Mouse (Mus musculus) urinary bladder, postnatal 4 days (tissue): ENCODE data around the gene Mecom.
"Not testable (repeated sequence)": the region's sequence is repeated elsewhere in the genome, so short reads cannot be mapped to it uniquely, and the experiment has no call there.

Experiments
- DNase-seq, 2 experiments: peaks; one replicate each; pipeline ENCODE4 v3.0.0; 2021 to 2022; ENCODE audit warnings: low spot score in 2 of 2

Gene Mecom

DNA sequence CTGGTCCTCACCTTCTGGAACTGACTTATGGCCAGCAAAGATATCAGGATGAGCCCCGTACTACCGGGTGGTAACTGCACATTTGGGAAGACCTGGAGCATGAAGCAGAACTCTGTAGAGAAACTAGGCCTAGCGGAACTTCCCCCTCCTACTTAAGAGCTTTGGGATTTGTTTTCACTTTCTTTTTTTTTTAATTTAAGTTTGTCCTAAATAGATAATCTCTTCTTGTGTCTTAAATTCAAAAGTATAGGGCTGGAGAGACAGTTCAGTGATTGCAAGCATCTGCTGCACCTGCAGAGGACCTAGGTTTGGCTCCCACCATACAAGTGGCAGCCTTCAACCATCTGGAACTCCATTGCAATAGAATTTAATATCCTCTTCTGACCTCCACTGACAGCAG, at the start of gene Mecom:
Gene Mecom (minus strand): TSS at position 101 of the 400 bp plus-strand sequence.
- DNase-seq: no peak

DNA sequence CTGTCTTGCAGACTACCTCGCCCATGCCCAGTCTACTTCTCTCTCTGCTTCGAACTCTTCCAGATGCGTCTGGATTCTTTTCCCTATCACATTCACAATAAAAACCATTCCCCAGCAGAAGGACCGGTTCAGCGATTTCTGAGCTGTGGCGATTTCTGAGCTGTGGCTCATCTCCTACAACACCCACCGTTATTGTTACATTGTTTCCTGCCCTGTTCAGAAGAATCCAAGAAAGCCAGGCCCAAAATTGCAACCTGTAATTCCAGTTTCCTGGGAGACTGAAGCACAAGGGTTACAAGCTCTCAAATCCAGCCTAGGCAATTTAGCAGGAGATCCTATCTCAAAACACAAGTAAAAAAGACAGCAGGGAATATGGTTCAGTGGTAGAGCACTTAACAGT, 49.5 kb upstream of the Mecom start:
- no peak for DNase-seq

DNA sequence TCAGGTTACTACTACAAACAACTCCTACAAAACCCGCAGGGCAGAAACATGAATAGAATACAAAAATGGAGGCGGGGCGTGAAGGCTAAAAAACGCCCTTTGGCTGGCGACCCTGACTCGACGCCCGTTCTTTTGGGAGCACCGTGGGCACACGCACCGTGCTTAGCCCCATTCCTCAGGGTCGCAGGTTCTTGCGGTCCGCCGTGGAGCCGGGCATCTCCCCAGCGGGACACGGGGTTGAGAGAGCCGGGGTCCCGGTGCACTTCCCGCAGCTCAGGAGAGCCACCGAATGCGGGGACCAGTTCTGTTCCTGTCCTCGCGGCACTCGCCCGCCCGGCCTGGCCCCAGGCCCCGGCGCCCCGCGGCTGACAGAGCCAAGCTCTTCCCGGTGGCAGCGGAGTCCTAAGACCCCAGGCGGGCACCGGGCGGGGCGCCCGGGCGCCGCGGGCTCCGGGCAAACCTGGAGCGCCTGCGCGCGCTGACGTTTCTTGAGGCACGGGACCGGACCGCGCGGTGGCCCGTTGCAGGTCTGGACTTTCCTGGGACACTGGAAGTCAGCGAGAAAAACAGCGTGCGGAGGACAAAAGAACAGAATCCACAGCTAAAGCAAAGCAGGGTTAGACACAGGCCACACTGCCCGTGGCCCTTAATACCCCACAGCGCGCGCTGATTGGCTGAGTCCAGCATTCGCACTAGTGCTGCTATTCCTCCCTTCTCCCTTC, 47.5 kb upstream of the Mecom start:
- DNase-seq: peak in 1 of 2 experiments; percentile 23

DNA sequence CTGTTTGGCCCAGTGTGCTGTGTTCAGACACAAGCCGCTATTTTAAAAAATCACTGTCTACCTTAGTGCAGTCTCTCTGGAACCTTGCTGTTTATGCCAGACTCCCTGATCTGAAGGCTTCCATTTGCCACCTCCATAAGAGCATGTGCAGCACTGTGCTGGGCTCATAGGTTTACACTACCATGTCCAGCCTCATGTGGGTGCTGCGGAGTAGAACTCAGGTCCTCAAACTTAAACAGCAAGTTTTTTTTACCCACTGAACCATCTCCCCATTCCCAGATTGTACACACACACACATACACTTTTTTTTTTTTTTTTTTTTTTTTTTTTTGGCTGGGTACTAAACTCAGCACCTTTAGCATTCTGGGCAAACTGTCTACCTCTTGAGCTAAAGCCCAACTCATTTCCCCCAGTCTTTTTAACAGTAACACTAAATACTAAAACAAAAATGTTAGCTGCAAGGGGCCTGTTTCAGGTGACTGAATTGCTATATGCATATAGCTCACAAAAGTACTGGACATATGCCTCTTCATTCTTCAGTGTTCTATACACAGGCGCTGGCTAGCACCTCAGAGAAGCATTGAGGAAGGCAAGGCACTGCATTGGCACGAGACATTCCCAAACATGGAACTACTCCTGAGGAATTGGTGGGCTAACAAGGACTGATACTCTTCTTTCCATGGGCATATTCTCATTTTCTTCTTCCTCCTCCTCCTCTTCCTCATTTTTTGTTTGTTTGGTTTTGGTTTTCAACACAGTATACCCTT, 46.1 kb upstream of the Mecom start:
- DNase-seq: no peak

DNA sequence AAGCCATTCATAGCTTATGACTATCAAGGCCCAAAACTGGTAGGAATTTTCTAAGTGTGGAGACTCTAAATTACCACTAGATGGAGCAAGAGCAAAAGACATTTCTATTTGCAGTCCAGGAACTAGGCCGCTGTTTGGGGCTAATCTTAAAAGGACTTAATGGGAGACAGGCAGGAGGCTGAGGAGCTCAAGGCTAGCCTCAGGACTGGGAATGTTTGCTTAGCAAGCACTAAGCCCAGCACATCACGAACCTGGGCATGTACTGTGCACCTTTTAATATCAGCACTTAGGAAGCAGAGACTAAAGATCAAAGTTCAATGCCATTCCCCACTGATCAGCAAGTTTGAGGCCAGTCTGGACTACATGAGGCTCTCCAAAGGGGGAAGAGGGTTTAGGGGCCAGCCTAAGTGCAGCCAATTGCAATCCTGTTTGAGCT, 44.6 kb upstream of the Mecom start:
- no peak for DNase-seq

DNA sequence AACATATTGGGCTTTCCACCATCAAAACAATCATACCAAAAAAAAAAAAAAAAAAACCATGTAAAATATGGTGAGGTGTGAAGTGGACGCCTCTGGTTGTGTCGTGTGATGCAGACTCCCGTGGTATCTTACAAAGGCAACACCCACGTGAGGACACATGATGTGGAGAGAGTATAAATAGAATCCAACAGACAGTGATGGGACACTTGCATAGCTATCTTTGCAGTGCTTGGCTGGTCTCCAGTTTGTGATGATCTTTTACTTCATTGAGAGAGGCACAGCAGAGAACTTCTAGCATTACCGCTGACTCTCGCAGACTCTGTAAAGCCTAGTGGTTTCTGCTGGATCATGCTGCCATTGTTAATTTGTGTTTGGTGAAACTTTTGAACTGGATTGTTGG, 41.1 kb upstream of the Mecom start:
- DNase-seq: no peak

DNA sequence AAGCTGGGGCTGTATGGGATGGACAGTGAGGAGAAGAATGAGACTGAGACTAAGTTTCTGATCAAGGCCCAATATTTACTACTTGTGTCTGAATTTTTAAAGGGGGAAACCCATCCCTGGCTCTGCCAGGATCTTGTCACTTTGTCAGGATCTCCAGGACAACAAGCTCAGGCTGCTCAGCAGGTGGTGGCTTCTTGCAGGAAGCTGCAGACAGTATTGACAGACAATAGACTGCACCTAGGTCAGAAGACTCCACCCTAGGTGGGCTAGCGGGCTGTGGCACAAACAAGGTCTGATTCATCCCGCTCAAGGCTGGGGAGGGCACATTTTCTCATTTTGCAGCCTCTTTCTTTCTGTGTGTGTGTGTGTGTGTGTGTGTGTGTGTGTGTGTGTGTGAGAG, 25.7 kb upstream of the Mecom start:
- DNase-seq: no peak

DNA sequence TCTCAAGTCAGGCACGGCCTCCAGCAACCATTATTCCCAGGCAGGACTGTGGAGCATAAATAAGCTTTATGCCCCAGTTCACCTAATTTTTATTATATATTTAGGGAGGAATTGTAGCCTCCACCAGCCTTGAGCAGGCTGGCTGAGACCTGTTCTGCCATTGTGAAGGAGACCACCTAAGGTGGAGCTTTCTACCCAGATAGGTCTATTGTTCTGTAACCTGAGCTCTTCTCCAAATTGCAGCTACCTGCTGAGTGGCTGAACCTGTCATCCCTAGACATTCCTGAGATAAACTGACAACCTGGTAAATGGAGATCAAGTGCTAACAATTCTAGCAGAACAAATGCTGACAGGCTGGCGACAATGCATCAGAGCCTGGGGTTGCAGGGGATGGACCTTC, 18.5 kb upstream of the Mecom start:
- DNase-seq: not testable (repeated sequence)

DNA sequence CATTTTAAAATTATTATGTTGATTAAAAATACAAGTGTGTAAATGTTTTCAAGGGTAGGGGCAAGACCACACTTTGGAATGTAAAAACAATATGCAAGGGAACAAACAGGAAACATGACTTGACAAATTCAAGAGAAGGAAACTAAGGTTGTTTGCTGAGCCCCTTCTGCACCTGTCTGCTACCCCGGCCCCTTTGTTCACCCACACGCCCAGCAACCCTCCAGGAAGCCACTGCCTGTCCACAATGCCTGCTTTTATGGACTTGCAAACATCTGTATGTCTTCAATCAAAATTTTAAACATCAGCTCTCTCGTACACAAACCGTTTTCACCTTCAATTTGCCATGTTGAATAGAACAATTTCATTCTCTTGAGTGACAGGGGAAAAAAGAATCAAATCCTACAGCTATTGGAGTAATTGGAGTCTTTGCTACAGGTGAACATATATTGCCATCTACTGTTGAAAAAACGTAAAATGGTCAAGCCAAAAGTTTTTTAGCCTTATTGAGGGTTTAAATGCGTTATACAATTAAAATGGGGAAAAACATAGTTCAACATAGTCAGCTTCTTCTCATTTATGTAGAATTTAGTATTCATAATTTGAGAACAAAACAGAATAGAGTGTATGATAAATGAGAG, 13.0 kb upstream of the Mecom start:
- DNase-seq: no peak

DNA sequence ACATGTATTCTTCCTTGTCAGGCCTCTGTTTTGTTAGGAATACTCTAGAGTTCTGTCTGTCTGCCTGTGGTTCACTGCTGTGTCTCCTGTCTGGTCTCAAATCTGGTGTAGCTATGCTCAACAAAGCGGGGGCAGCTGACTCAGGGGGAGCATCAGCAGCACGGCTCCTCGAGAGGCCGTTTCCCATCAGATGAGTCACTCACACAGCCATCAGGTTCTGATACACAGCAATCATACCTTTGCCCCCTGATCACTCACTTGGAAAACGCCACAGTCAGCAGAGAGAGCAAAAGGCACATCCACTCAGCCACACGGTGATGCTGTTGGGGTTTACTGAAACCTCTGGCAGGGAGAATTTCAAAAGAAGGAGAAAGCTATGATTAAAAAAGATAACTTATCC, 5.9 kb upstream of the Mecom start:
- no peak for DNase-seq

DNA sequence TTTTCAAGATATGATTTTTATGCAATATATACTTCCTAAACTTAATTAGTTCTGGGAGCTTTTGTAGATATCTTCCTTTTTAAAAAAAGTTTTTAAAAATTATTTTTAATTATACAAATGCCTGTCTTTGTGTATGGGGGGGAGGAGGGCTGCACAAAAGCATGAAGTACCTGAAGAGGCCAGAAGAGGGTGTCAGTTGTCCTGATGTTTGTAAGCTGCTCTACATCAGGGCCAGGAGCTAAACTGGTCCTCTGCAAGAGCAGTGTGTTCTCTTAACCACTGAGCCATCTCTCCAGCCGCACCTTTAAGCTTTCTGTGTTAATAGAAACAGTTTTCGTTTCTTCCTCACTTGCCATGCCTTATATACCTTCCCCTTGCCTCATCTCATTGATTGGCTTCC, 2.4 kb upstream of the Mecom start:
- no peak for DNase-seq

DNA sequence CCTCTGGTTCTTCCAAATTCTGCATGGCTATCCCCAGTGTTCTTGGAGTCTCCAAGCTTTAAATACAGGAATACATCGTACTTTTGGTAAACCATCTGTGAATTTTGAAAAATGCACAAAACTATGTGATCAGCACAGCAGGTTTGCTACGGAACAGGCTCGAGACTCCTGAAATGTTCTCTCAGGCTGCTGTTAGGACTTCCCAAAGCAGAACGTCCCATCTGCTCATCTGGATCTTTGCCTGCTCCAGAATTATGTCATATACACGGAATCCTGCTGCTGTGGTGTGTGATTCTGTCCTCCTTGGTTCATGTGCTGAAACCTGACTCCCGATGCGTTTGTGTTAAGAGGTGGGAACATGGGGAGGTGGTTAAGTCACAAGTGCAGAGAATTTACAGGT, 1.1 kb upstream of the Mecom start:
- no peak for DNase-seq

DNA sequence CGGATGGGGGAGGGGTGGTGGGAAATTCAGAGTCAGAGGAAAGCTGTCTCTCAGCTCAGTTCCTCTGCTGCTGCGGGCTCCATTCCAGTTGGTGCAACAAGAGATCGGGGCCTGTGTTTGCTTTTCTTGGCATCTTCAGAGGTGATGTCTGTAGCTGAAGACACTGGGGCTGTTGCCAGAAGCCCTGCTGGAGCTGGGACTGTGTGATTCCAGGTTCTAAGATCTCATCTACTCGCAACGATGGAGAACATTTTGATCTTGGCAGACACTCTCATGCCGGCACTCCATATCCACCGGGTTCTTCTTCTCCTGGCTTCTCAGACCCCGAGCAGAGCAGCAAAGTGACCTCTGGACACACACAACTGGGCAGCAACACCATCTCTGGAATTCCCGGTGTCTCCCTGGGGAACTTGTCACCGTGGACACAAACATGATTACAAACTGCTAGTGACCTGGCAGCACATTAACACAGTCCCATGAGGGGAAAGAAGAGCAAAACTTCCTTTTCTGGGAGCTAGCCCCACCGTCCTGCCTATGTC, 908 bp downstream of the Mecom start:
- peak in 1 of 2 experiments; percentile 62 for DNase-seq

DNA sequence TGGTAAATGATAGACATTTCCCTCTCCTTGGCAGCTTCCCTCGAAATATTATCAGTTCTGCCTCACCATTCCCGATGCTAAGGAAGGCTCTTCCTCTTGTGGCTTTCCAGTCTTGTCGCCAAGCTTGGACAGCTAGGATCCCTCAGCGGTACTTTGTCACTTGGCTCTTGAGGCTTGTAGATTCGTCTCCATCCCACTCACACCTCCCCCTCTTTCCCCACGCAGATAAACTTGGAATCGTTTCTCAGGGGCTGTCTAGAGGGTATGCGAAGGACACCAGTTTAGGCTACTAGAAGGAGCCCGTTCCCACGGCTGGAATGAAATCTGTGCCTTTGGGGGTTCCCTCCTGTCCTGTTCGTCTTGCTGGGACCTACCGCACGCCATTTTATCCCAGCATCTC, 1.4 kb downstream of the Mecom start:
- no peak for DNase-seq

DNA sequence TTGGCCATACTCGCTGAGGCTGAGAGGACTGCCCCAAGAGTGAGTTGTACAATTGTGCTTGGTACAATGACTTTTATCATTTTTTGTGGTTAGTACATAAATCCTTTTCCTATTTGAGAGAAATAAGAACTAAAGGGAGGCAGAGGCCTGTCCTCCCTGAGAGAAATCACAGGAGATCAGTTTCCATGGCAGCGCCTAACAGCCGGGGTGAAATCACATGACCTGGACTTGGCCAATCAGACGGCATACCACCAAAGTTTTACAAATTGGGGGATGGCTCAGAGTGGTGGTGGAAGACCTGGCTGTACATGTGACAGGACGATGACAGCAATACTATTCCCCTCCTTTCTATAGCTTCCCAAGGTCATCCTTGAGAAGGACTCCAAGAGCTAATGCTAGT, 2.6 kb downstream of the Mecom start:
- no peak for DNase-seq

DNA sequence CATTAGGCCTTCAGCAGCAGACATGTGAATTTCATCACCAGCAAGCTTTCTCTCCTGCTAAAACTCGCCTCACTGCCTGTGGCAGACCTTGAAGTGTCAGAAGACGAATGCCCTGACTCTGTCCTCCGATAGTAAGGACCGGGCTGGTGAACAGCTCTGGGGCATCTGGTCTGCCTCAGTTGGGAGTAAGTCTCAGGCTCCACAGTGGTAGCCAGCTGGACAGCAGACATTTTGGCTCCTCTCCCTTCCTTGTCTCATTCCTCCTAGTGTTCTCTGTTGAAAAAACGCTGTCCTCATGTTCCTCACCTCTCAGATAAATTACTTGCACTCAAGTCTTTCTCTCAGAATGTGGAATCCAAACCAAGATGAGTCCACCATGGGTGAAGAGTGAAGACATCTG, 3.5 kb downstream of the Mecom start:
- DNase-seq: no peak

DNA sequence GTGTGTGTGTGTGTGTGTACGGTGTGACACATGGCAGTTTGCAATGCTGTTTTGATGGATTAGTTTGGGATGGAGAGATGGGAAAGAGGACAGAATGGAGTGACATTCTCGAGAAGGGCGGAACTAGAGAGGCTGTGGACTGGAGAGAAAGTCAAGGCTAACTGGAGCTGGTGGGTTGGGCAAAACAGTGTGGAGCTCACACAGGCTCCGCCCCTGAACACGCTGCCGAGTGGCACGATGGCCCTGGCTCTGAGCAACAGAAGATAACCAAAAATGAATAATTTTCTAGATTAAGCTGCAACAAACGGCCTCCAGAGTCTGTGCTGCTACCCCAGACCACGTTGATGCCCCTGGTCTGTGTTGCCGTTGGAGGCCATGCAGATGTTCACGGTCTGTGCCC, 12.0 kb downstream of the Mecom start:
- DNase-seq: no peak

DNA sequence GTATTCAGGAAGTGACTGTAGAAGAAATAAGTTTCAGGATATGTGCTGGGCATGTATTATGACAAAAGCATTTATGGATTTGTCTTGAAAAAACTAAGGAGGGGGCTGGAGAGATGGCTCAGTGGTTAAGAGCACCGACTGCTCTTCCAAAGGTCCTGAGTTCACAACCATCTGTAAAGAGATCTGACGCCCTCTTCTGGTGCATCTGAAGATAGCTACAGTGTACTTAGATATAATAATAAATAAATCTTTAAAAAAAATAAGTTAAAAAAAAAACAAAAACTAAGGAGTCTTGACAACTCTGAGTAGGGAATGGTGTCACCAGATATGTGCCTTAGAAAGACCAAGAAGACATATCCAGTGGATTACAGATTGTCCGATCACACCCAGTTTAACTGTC, 27.1 kb downstream of the Mecom start:
- DNase-seq: not testable (repeated sequence)

DNA sequence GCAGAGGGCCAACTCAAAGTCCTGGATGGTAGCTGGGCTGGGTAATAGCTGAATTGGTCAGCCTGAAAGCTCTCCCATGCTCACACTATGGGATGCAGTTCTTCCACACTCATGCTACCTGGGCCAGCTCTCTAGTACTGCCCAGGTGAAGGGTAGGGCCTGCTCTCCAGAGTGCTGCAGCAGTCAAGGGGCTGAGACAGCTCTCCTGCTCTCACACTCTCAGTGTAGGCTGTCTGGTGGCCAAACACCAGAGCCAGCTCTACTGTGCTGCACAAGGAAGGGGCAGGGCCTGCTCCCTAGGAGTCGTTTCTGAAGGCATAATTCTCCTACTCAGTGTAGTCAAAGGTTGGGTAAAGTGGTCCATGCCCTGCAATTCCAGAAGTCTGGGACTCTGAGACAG, 28.4 kb downstream of the Mecom start:
- DNase-seq: no peak

DNA sequence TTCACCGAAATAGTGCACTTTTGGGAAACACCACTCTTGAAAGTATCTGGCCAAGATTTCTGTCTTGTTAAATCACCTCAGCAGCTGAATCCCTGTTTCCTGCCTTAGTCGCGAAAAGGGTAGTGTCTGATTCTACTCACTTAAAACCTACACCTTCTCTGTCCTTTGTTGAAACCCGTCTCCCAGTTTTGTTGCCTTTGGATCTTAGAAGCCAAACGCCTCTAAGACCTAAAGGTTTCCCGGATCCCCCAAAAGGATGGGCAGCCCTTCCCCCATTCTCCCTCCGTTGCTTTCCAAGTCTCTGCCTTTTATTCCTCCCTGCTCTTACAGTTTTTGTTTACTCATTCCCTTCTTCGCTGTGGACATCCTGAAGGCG, 32.0 kb downstream of the Mecom start:
- DNase-seq: no peak

DNA sequence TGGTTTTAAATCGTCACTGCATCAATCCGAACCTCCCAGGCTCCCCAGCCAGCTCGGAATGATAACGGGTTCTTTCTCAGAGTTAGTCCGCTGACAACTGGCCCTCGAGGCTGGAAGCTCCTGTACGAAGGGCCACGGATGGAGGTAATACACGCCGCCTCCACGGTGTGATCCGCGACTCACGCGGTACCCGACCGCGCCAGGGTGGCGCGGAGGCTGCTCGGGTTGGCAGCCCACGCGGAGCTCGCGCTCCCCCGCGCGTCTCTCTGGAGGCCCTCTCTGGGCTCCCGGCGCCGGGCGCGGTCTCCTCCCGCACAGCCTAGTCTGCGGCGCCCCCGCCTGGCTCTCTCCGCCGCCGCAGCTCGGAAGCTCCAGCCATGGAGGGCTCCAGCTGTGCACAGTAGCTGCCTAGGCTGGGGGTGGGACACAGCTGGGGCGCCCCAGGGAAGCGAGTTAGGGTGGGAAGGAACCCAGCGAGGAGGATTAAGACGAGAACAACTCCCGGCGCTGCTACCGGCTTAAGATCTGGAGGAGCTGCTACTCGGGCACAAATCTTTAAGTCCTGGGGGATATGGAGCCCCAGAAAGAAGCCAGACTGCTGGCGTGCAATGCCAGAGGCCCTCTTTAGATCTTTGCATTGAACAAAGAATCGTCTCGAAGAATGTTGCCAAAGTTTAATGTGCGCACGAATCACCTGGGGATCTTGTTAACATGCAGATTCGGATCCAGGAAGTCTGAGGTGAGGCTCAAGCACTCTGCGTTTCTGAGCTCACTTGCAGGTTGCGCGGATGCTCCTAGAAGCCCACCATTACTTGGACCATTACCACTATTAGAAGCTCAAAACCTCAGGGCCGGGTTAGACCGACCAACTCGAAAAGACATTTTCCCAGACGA, 32.7 kb downstream of the Mecom start:
- DNase-seq: peak; percentile 59 to 69
